Mouse (Mus musculus) hindbrain, embryonic 14.5 days (tissue): ENCODE data around the gene Lmod3. TPM values are rescaled to one million over a fixed set of nuclear protein-coding genes. Genes with fewer than 3 reads are reported as not detected.

ENCODE experiments used
- ATAC-seq: fragments of 200-750 bp; cut with Nextera tagmentation; 2 replicates; pipeline ENCODE4 v1.8.0; 2017; ENCODE audit warnings: moderate number of reproducible peaks, mild to moderate bottlenecking, moderate TSS enrichment, moderate library complexity; ENCODE audit not compliant: low FRiP score
- DNase-seq: peaks from one replicate; pipeline ENCODE4 v3.0.0-alpha.2; 2015; ENCODE audit warnings: low spot score
- H3K27ac ChIP-seq: fragments of 300-500 bp; sonication (generic); 2 replicates; pipeline ENCODE4 v1.5.1; 2014; ENCODE audit warnings: mild to moderate bottlenecking, moderate library complexity
- H3K27me3 ChIP-seq: fragments of 300-500 bp; sonication (generic); 2 replicates; pipeline ENCODE4 v1.6.1; 2014; ENCODE audit warnings: mild to moderate bottlenecking, low read length, mixed read lengths; ENCODE audit not compliant: control insufficient read depth, insufficient read depth
- H3K36me3 ChIP-seq: fragments of 300-500 bp; sonication (generic); replicated peaks from 2 replicates; pipeline ENCODE4 v1.6.1; 2014; ENCODE audit not compliant: control insufficient read depth, insufficient read depth
- H3K4me1 ChIP-seq: fragments of 300-500 bp; sonication (generic); replicated peaks from 2 replicates; pipeline ENCODE4 v1.6.1; 2014; ENCODE audit warnings: antibody characterized with exemption, low read length, mixed read lengths; ENCODE audit not compliant: control insufficient read depth, insufficient read depth
- H3K4me2 ChIP-seq: fragments of 300-500 bp; sonication (generic); replicated peaks from 2 replicates; pipeline ENCODE4 v1.6.1; 2014; ENCODE audit warnings: mild to moderate bottlenecking, moderate library complexity
- H3K4me3 ChIP-seq: fragments of 300-500 bp; sonication (generic); replicated peaks from 2 replicates; pipeline ENCODE4 v1.5.1; 2014; ENCODE audit warnings: mild to moderate bottlenecking, low read length
- H3K9ac ChIP-seq: fragments of 300-500 bp; sonication (generic); 2 replicates; pipeline ENCODE4 v1.6.1; 2014
- H3K9me3 ChIP-seq: fragments of 300-500 bp; sonication (generic); 2 replicates; pipeline ENCODE4 v1.6.1; 2016; ENCODE audit warnings: low read length; ENCODE audit not compliant: control insufficient read depth
- WGBS: fragments of 180-500 bp; shearing (Covaris S2); extraction: QIAGEN DNeasy Blood & Tissue Kit; methylation state at CpG from one replicate; pipeline ENCODE4 v1.1.7; 2014; 5-methylcytosine and 5-hydroxymethylcytosine counted together
- polyA plus RNA-seq: library from polyadenylated mRNA; unstranded; fragments of >200 nt; fragmentation: Nextera tagmentation; extraction: Ambion mirVana; gene quantifications from 2 replicates; pipeline ENCODE4 v1.2.1, GENCODE M21; 2014

Lmod3 gene
- polyA plus RNA-seq, 1 experiment from 2014 or later: not detected

DNA sequence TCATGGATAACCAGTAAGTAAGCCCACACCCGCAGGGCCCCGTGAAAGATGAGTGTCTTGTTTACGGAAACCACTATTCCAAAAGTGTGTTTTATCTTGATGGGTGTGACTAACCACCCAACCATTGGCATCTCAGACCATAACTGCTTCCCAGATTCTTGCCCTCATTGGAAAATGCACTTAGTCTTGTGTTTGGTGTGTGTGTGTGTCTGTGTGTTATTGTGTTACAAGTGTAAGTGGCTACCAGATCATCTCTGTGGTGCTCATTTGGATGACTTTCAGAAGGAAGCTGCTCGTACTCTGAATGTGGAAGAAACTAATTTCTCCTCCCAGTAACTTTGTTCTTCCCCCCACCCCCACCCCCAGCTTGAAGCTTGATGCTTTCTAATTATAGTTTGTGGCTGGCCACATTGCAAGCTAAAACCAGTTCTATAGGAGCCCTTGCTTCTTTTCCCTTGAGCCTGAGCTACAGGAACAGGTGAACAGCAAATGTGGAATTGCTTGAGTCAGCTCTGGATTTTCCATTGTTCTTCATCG is 29.6 kb downstream of the Lmod3 start:
- no peaks in the 10 kb centered on the region; the same call in 1 of the 2 replicates for H3K36me3 ChIP-seq
- H3K27me3 ChIP-seq: no peaks in the 10 kb centered on the region
- WGBS: 81% methylated on average over 5 of the region's 5 CpGs
- H3K27ac ChIP-seq: no peak overlapping the region
- no peak overlapping the region for H3K9ac ChIP-seq
- no peak for ATAC-seq
- no peaks in the 10 kb centered on the region for H3K9me3 ChIP-seq
- no peak for DNase-seq
- no peak overlapping the region for H3K4me3 ChIP-seq
- peaks cover 5% of the 10 kb centered on the region for H3K4me1 ChIP-seq
- no peak overlapping the region for H3K4me2 ChIP-seq

DNA sequence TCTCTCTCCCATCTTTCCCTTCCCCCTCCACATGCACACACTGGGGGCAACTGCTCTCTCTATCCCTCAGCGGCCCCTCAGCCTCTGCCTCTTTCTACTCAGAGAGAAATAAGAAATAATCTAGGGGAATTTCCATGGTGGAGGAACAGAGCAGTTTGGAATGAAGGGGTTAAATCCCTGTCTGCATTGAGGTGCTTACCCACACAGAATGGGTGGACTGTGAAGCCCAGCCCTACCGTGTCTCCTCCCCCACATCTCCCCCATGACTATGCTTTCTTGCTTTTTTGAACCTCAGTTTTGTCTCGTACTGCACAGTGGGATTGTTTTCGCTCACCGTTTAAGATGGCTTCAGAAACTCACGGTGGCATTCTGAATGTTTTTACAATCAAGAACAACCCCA is 30.2 kb downstream of the Lmod3 start:
- WGBS: 60% methylated on average over 6 of the region's 6 CpGs
- ATAC-seq (no peak), DNase-seq (no peak)
- no peak overlapping the region for H3K9ac ChIP-seq
- no peaks in the 10 kb centered on the region; the same call in 1 of the 2 replicates for H3K36me3 ChIP-seq
- H3K4me1 ChIP-seq: peaks cover 5% of the 10 kb centered on the region
- H3K9me3 ChIP-seq: no peaks in the 10 kb centered on the region
- H3K27me3 ChIP-seq: no peaks in the 10 kb centered on the region
- H3K4me3 ChIP-seq: no peak overlapping the region
- H3K27ac ChIP-seq: no peak overlapping the region
- H3K4me2 ChIP-seq: no peak overlapping the region

- ATAC-seq: no peak
- WGBS: 68% methylated on average over 15 of the region's 15 CpGs
- Histone ChIP-seq H3K4me1 (peaks cover 7% of the 10 kb centered on the region), H3K9ac (no peak overlapping the region), H3K36me3 (no peaks in the 10 kb centered on the region), H3K4me2 (no peak overlapping the region), H3K27ac (no peak overlapping the region), H3K27me3 (no peaks in the 10 kb centered on the region), H3K9me3 (no peaks in the 10 kb centered on the region), H3K4me3 (no peak overlapping the region)
- DNase-seq: no peak
Measured at GRCm38 (mm10) chr6:97221205-97222025, 31.1 kb downstream of the Lmod3 start.

GRCm38 (mm10) chr6:97220672-97221071 is 31.9 kb downstream of the Lmod3 start:
- no peaks in the 10 kb centered on the region for H3K27me3 ChIP-seq

DNA sequence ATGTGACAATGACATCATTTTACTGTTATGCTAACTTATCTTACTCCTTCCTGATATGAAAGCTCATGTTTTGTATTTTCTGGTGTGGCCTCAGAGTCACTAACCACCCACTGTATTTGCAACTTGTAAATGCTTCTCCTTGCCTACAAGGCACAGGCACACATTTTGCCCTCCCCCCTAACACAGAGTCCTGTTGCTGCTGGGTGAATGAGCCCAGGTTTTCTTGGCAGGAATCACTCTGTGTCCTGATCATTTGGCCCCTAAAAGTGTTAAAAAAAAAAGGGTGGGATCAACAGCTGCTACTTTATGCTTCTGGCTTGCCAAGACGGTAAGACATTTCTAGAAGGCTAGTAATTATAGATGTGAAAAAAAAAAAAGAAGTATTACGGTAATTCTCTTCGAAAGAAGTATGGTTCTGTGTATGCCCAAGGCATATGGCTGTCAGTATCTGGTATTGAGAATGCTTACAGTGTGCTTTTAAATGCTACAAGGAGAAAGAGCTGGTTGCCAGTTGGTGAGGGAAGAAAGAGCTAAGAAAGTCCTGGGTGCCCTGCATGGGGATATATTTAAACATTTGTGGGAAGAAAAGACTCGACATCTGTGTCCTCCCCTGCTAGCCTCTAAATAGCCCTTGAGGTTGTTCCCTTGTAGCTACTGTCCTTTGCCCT is 36.3 kb downstream of the Lmod3 start:
- H3K9ac ChIP-seq: no peak overlapping the region
- 78% methylated on average over 4 of the region's 4 CpGs for WGBS
- H3K4me1 ChIP-seq: peaks cover 31% of the 10 kb centered on the region
- no peak for DNase-seq
- H3K4me3 ChIP-seq: no peak overlapping the region
- no peak overlapping the region for H3K4me2 ChIP-seq
- H3K27ac ChIP-seq: no peak overlapping the region
- no peaks in the 10 kb centered on the region for H3K27me3 ChIP-seq
- H3K36me3 ChIP-seq: no peaks in the 10 kb centered on the region
- no peak for ATAC-seq
- H3K9me3 ChIP-seq: no peaks in the 10 kb centered on the region

More at GRCm38 (mm10) chr6:97220672-97221071, 31.9 kb downstream of the Lmod3 start:
- no peak overlapping the region for H3K4me2 ChIP-seq
- no peak for DNase-seq
- H3K36me3 ChIP-seq: no peaks in the 10 kb centered on the region
- ATAC-seq: no peak
- H3K27ac ChIP-seq: no peak overlapping the region
- H3K9me3 ChIP-seq: no peaks in the 10 kb centered on the region
- no peak overlapping the region for H3K4me3 ChIP-seq
- H3K4me1 ChIP-seq: peaks cover 3% of the 10 kb centered on the region; the same call in 1 of the 2 replicates
- H3K9ac ChIP-seq: no peak overlapping the region
- 71% methylated on average over 2 of the region's 5 CpGs for WGBS

DNA sequence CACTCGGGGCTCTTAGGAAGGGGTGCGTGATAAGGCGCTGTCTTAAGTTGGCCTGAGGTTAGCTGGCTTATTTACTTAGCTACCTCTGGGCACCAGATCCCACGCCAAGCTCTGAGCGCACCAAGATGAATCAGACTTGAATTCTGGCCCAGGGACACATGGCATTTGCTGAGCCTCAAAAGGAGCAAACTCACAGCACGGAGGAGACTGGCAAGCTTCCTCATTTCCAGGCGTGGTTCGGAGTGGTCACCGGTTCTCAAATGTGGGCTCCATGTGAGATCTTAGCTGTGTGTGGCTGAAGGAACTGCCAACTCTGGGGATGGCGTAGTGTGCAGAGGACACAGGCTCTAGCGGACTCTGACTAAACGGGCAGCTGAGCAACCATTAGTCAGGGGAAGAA is 40.6 kb downstream of the Lmod3 start:
- no peak for DNase-seq

GRCm38 (mm10) chr6:97210962-97211601 is 41.5 kb downstream of the Lmod3 start:
- ATAC-seq: peak; percentile 64
- Histone ChIP-seq H3K9ac (peak overlapping the region; percentile 81), H3K9me3 (no peaks in the 10 kb centered on the region), H3K4me2 (peak overlapping the region; percentile 88), H3K27ac (peak overlapping the region; percentile 69), H3K4me3 (peak overlapping the region; percentile 75), H3K4me1 (peaks cover 29% of the 10 kb centered on the region), H3K27me3 (no peaks in the 10 kb centered on the region), H3K36me3 (no peaks in the 10 kb centered on the region)
- no peak for DNase-seq
- WGBS: 2% methylated on average over 22 of the region's 22 CpGs

More for the DNA sequence above, 40.6 kb downstream of the Lmod3 start:
- Histone ChIP-seq H3K4me2 (peak overlapping the region; percentile 88), H3K9ac (peak overlapping the region; percentile 81), H3K4me1 (peaks cover 32% of the 10 kb centered on the region), H3K36me3 (no peaks in the 10 kb centered on the region), H3K27me3 (no peaks in the 10 kb centered on the region), H3K9me3 (no peaks in the 10 kb centered on the region), H3K27ac (no peak overlapping the region), H3K4me3 (peak overlapping the region; percentile 75)
- no peak for ATAC-seq
- 64% methylated on average over 12 of the region's 12 CpGs for WGBS

DNA sequence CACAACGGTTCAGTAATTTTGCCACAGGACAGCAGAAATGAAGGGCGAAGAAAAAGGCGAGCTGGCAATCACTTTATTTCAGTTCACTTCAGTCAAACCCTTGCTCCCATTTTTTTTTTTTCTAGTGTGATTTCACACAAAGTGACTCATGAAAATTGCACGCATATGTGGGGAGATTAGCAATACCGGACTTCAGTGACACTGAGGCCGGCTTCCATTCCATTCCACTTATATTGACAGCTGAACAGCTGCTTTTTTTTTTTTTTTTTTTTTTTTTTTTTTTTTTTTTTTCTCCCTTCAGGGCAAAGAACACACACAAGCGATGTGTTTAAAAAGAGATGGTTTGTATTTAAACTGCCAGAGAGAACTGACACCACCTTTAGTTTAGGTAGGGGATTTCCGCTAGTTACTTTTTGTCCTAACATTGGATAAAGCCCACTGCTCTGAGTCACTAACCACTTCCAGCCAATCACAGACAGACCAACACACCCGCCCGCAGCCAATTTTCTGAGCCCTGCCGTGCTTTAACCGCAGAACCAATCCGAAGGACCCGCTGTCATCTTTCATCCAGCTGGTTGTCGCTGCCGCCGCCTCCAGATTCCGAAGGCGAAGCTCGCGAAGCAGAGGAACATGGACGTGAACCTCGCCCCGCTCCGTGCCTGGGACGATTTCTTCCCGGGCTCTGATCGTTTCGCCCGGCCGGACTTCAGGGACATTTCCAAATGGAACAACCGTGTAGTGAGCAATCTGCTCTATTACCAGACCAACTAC is 42.2 kb downstream of the Lmod3 start, which contains the start of gene Arl6ip5:
Arl6ip5 (plus strand) TSS at position 499 of the 771 bp plus-strand sequence.
- peak; percentile 71 for ATAC-seq
- H3K4me2 ChIP-seq: peak within 1 kb of the TSS; percentile 88
- H3K4me3 ChIP-seq: peak within 1 kb of the TSS; percentile 75
- H3K9me3 ChIP-seq: no peaks in the 10 kb centered on the region
- H3K4me1 ChIP-seq: peaks cover 29% of the 10 kb centered on the region
- DNase-seq: peak; percentile 90
- peak within 1 kb of the TSS; percentile 81 for H3K9ac ChIP-seq
- no peaks in the 10 kb centered on the region for H3K36me3 ChIP-seq
- WGBS: 10% methylated on average over 32 of the region's 32 CpGs
- H3K27ac ChIP-seq: peak within 1 kb of the TSS; percentile 69
- H3K27me3 ChIP-seq: no peaks in the 10 kb centered on the region
